Mouse (Mus musculus) activated CD4-positive, CD25-positive, alpha-beta regulatory T cell (primary cell): Measurements from ENCODE around the gene Tulp2. TPM values are rescaled to one million over a fixed set of nuclear protein-coding genes. Genes with fewer than 3 reads are reported as not detected.

Source experiments
- polyA plus RNA-seq, 2 experiments: library from polyadenylated mRNA; unstranded; fragments of 100-300 nt; shearing (Covaris generic); gene quantifications; one replicate each; pipeline ENCODE4 v1.2.1; 2017

The Tulp2 gene
- under 1 TPM; 0.45 to 0.88 TPM for polyA plus RNA-seq

GRCm38 (mm10) chr7:45481374-45481927, at the start of gene Tulp2:
Gene Tulp2 (plus strand): TSS chr7:45481877.

GRCm38 (mm10) chr7:45434203-45435015, 47.3 kb upstream of the Tulp2 start, which contains the start of gene Gys1:
Gene Gys1 (plus strand): TSS chr7:45434844.

GRCm38 (mm10) chr7:45437521-45438276, 44.0 kb upstream of the Tulp2 start, which contains the start of gene Ruvbl2:
Gene Ruvbl2 (minus strand): TSS chr7:45438096.

GRCm38 (mm10) chr7:45459564-45460140, 22.0 kb upstream of the Tulp2 start, which contains the start of gene Ftl1:
Gene Ftl1 (minus strand): TSS chr7:45459884.

GRCm38 (mm10) chr7:45466283-45467089, 15.2 kb upstream of the Tulp2 start, which contains the start of gene Bax:
Gene Bax (minus strand): TSS chr7:45466898.

GRCm38 (mm10) chr7:45486761-45487415, 5.2 kb downstream of the Tulp2 start, which contains the start of gene Gm45808:
Gene Gm45808 (minus strand): TSS chr7:45486811.

GRCm38 (mm10) chr7:45488293-45489204, 6.9 kb downstream of the Tulp2 start, which contains the start of gene Dhdh:
Gene Dhdh (minus strand): TSS chr7:45488805.

GRCm38 (mm10) chr7:45509912-45510787, 28.5 kb downstream of the Tulp2 start, which contains the start of gene Nucb1:
Gene Nucb1 (minus strand): TSS chr7:45510406.

GRCm38 (mm10) chr7:45525809-45526473, 44.3 kb downstream of the Tulp2 start, which contains the start of the genes Ppp1r15a and Plekha4:
Gene Ppp1r15a (minus strand): TSS chr7:45526268.
Gene Plekha4 (plus strand): TSS chr7:45526330.

GRCm38 (mm10) chr7:45554744-45555143, 73.1 kb downstream of the Tulp2 start, which contains the start of gene Hsd17b14:
Gene Hsd17b14 (plus strand): TSS chr7:45554893.

GRCm38 (mm10) chr7:45570103-45570741, 88.5 kb downstream of the Tulp2 start, which contains the start of gene Bcat2:
Gene Bcat2 (plus strand): TSS chr7:45570153.

Other genes with a start within 250 kb of the Tulp2 start
- gene Cd37, start 242.8 kb upstream of the Tulp2 start, polyA plus RNA-seq, result 100 to 1,000 TPM; 461 to 714 TPM
- gene Slc6a16, start 240.8 kb upstream of the Tulp2 start, polyA plus RNA-seq, result under 1 TPM in 1 of 2 experiments, not detected in 1; 0.20 TPM
- gene Slc6a21, start 204.4 kb upstream of the Tulp2 start, polyA plus RNA-seq, result under 1 TPM in 1 of 2 experiments, not detected in 1; 0.28 TPM
- 10 to 100 TPM; 12.2 to 16.1 TPM for gene Trpm4, start 148.1 kb upstream of the Tulp2 start, polyA plus RNA-seq
- gene Hrc, start 146.6 kb upstream of the Tulp2 start, polyA plus RNA-seq, result not detected
- gene Ppfia3, start 114.9 kb upstream of the Tulp2 start, polyA plus RNA-seq, result under 1 TPM; 0.12 to 0.16 TPM
- under 1 TPM in 1 of 2 experiments, not detected in 1; 0.35 TPM for gene Lin7b, start 111.3 kb upstream of the Tulp2 start, polyA plus RNA-seq
- 100 to 1,000 TPM; 204 to 218 TPM for gene Snrnp70, start 86.1 kb upstream of the Tulp2 start, polyA plus RNA-seq
- not detected for gene Kcna7, start 76.2 kb upstream of the Tulp2 start, polyA plus RNA-seq
- 1 to 10 TPM; 1.2 to 1.4 TPM for gene Ntf5, start 68.2 kb upstream of the Tulp2 start, polyA plus RNA-seq
- not detected for gene Lhb, start 61.1 kb upstream of the Tulp2 start, polyA plus RNA-seq
- 10 to 100 TPM in 1 of 2 experiments, 1 to 10 TPM in 1; 6.3 to 11.1 TPM for gene Gys1, start 47.0 kb upstream of the Tulp2 start, polyA plus RNA-seq
- gene Ruvbl2, start 43.8 kb upstream of the Tulp2 start, polyA plus RNA-seq, result 10 to 100 TPM; 52.7 to 55.4 TPM
- gene Ftl1, start 22.0 kb upstream of the Tulp2 start, polyA plus RNA-seq, result 1,000 to 10,000 TPM; 1,818 to 2,133 TPM
- 100 to 1,000 TPM; 303 to 346 TPM for gene Bax, start 15.0 kb upstream of the Tulp2 start, polyA plus RNA-seq
- under 1 TPM in 1 of 2 experiments, not detected in 1; 0.21 TPM for gene Gm45808, start 4.9 kb downstream of the Tulp2 start, polyA plus RNA-seq
- gene Dhdh, start 6.9 kb downstream of the Tulp2 start, polyA plus RNA-seq, result 1 to 10 TPM in 1 of 2 experiments, under 1 TPM in 1; 0.27 to 1.1 TPM
- 100 to 1,000 TPM; 193 to 285 TPM for gene Nucb1, start 28.5 kb downstream of the Tulp2 start, polyA plus RNA-seq
- gene Ppp1r15a, start 44.4 kb downstream of the Tulp2 start, polyA plus RNA-seq, result 10 to 100 TPM; 30.0 to 40.4 TPM
- under 1 TPM in 1 of 2 experiments, not detected in 1; 0.49 TPM for gene Plekha4, start 44.5 kb downstream of the Tulp2 start, polyA plus RNA-seq
- gene Hsd17b14, start 73.0 kb downstream of the Tulp2 start, polyA plus RNA-seq, result under 1 TPM; 0.85 to 0.86 TPM
- gene Bcat2, start 88.3 kb downstream of the Tulp2 start, polyA plus RNA-seq, result 10 to 100 TPM; 61.0 to 61.5 TPM
- gene Fgf21, start 133.6 kb downstream of the Tulp2 start, polyA plus RNA-seq, result not detected
- under 1 TPM in 1 of 2 experiments, not detected in 1; 0.11 TPM for gene Fut1, start 135.4 kb downstream of the Tulp2 start, polyA plus RNA-seq
- under 1 TPM; 0.48 to 0.64 TPM for gene Izumo1, start 139.9 kb downstream of the Tulp2 start, polyA plus RNA-seq
- gene Rasip1, start 145.6 kb downstream of the Tulp2 start, polyA plus RNA-seq, result 1 to 10 TPM; 1.2 to 1.4 TPM
- 1 to 10 TPM in 1 of 2 experiments, under 1 TPM in 1; 0.16 to 1.8 TPM for gene Mamstr, start 158.1 kb downstream of the Tulp2 start, polyA plus RNA-seq
- gene Fut2, start 184.5 kb downstream of the Tulp2 start, polyA plus RNA-seq, result under 1 TPM; 0.05 to 0.23 TPM
- under 1 TPM in 1 of 2 experiments, not detected in 1; 0.30 TPM for gene Ntn5, start 202.1 kb downstream of the Tulp2 start, polyA plus RNA-seq
- under 1 TPM; 0.11 to 0.87 TPM for gene Sec1, start 212.5 kb downstream of the Tulp2 start, polyA plus RNA-seq
- gene Car11, start 218.0 kb downstream of the Tulp2 start, polyA plus RNA-seq, result 1 to 10 TPM; 1.4 to 2.6 TPM
- gene Dbp, start 223.2 kb downstream of the Tulp2 start, polyA plus RNA-seq, result 10 to 100 TPM; 30.7 to 43.2 TPM
- gene Rpl18, start 233.6 kb downstream of the Tulp2 start, polyA plus RNA-seq, result 1,000 to 10,000 TPM; 1,404 to 2,078 TPM
- 10 to 100 TPM; 21.2 to 24.8 TPM for gene Sphk2, start 236.1 kb downstream of the Tulp2 start, polyA plus RNA-seq
- gene Fam83e, start 239.3 kb downstream of the Tulp2 start, polyA plus RNA-seq, result under 1 TPM in 1 of 2 experiments, not detected in 1; 0.09 TPM
- gene Spaca4, start 243.9 kb downstream of the Tulp2 start, polyA plus RNA-seq, result not detected